Mouse (Mus musculus): ENCODE measurements around the gene Rpl36-ps4. TPM values are rescaled to one million over a fixed set of nuclear protein-coding genes. Genes with fewer than 3 reads are reported as not detected.

Gene Rpl36-ps4
- total RNA-seq (2023): not detected

GRCm38 (mm10) chr17:87920677-87921076 is at the start of gene Rpl36-ps4:
Gene Rpl36-ps4 (plus strand): TSS chr17:87920977.

Other genes starting within 250 kb of the Rpl36-ps4 start
- gene Msh2, start 248.6 kb upstream of the Rpl36-ps4 start, total RNA-seq (2023): 35.7 TPM
- gene Kcnk12, start 123.0 kb upstream of the Rpl36-ps4 start, total RNA-seq (2023): not detected
- 25.9 TPM for gene Msh6, start 54.1 kb downstream of the Rpl36-ps4 start, total RNA-seq (2023)
- gene Fbxo11, start 144.3 kb downstream of the Rpl36-ps4 start, total RNA-seq (2023): 95.0 TPM